Mouse (Mus musculus) lung, adult 18-20 months (tissue): ENCODE results near the gene Tacc3.

Experiments
- DNase-seq, 2 experiments: peaks; one replicate each; pipeline ENCODE4 v3.0.0; 2022; ENCODE audit warnings: mixed read lengths in 2 of 2

Tacc3 gene

DNA sequence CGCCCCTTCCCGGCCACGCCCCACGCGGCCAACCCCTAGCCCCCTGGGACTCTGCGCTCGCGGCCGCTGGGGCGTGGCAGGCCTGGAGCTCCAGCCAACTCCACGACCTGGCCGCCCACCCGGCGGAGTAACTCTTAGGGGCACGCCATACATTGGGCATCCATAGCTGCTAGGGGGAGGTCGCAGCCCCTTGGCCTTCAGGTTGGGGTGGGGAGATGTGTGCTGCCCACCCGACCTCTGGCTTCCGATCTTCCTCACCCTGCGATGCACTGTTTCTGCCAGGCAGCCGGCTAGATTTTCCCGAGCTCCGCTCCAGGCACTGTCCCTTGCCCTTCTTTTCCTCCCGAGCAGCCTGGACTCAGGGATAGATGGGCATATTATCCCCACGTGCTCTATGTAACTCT, 37.8 kb downstream of the Tacc3 start:
- DNase-seq: no peak

DNA sequence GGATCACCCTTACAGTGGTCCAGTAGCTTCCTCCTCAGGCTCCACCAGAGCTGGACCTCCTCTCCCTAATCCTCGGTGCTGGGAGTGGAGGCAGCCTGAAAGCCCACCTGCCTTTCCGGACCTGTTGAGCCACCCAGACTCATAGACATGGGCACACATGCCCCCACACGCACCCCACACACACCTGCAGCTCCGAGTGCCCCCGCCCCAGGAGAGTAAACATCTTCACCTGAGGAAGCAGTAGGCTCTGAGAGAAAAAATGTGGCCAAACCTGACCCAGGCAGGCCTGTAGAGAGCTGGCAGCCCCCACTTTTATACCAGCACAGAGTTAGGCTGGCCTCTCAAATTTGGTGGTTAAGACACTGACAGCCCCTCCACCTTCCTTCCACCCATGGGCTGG, 38.5 kb downstream of the Tacc3 start:
- peak; percentile 83 to 89 for DNase-seq

DNA sequence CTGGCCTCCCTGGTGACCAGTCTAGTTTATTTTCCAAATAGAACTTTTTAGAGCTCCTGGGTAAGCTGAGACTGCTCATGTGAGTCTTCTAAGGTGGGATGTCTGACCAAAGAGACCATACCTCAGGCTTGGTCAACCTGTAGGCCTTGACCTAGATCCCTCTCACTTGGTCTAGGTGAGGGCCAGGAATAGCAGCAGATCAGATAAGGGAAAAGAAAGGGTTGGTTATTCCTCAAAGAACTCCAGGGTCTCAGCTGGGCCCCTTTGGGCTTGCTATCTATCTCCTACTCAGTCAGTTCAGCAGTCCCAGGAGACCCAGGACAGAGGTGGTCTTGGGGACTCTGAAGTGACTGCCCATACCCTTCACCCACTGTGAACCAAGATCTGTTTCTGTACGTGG, 39.6 kb downstream of the Tacc3 start:
- DNase-seq: no peak

DNA sequence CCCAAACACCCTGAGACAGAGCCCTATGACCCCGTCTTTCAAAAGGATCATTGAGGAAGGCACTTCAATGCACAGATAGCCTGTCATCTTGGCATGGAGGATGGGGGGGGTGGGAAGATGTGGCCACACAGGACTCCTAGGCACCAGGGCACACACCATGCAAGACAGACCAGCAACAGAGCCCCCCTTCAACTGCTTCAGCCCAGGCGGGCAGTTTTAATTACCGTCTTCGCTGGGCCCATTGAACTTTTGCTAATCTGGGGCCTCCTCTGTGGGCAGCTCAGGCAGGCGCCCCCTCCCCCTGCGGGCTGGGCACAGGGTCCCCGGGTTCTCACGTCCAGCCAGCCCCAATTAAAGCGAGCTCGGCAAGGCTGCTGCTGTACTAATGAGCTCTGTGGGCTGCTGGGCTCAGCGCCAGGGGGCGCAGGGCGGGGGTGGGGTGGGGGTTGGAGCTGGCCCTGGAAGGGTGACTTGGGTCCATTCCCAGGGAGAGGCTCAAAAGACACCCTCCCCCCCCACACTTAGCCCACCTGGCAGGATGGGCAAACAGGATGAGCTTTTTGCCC, 40.1 kb downstream of the Tacc3 start:
- no peak for DNase-seq

DNA sequence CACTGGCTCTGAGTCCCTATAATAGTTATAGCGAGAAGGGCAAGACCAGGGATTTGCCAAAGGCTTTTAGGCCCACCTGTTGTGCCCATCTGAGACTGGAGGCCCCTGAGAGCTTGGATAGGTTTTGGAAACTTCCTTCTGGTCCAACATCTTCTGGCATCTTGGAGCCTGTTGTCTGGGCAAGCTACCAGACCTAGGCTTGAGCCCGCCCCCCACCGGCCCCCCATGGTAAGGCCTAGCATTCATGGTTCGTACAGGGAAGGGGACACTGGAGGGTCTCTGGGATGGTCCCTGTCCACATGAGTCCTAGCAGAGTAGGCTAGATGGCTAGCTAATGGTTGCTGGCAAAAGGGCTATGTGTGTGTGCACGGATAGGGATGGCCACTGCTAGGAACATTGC, 40.7 kb downstream of the Tacc3 start:
- DNase-seq: no peak

DNA sequence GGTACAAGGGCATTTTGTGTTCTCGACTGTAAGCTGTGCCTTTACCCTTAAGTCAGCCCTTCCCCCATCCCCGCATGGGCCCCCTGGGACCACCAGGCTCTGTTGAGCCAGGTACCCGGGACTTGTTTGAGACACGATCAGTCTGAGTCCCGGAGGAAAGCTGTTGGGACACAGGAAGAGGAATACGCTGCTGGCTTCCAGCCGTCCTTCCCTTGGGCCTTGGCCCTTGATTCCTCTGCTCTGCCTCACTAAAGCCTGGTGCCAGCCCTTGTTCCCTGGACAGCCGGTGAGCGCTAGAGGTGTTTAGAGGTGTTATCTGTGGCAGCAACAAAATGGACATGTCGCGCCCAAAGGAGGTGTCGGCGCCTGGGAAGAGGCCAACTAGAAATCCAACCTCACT, 42.1 kb downstream of the Tacc3 start:
- no peak for DNase-seq

DNA sequence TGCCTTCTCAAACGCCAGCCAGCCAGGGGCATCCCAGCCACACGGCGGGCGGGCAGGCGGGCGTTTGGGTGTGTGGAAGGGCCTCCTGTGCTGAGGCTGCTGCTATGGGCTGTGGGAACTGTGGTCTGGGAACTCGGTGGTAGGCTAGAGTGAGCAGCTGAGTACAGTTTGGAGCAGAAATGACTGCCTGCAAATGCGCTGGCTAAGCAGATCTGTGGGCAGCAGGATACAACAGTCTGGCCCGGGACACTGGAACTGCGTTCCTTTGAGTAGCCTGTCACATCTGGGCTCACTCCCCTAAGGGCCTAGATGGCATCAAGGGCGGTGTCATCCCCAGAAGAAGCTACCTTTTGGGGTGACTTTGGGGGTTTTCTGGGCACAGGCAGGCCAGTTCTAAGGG, 43.9 kb downstream of the Tacc3 start:
- DNase-seq: no peak

DNA sequence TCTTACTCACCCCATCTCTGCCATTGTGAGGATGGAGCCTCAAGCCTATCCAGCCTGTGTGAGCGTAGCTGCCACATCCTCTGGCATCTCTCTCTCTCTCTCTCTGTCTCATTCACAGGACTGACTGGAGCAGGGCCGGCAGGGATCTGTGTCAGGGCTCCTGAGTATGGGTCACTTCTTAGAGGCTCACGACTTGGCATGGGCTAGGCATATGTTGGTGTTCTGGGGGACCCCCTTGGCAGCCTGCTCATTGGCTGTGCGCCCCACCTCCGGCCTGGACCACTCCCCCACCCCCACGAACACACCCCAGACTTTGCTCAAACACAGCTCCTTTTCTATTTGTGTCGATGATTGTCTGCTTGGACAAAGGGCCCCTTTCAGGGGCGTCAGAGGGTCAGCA, 46.1 kb downstream of the Tacc3 start:
- DNase-seq: no peak

DNA sequence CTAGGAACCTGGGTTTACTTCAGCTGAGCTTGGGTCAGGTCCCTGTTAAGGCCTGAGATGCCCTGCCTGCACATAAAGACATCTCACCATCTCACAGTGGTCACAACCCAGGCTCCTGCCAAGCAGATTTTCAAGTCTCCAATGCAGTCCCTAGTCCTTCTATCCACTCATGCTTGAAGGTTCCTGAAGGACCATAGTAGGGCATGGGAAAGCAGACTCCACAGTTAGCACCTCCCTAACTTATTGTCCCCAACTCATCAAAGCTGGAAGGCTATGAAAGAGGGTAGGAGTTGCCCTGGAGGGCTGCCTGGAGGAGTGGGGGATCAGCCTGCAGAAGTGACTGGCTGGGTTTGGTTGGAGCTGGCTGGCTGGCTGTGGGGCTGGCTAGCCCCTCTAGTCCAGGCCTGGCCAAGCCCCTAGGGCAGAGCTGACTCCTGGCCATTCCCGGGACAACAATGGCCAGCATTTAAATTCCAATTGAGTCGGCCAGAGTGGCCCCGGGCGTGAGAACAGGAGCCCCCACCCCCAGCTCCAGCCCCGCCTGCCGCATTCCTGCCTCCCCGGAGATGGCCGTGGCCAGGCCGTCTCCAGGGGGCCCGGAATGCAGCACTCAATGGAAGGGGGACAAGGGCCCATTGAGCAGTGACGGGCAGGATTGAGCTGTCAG, 47.1 kb downstream of the Tacc3 start:
- no peak for DNase-seq

DNA sequence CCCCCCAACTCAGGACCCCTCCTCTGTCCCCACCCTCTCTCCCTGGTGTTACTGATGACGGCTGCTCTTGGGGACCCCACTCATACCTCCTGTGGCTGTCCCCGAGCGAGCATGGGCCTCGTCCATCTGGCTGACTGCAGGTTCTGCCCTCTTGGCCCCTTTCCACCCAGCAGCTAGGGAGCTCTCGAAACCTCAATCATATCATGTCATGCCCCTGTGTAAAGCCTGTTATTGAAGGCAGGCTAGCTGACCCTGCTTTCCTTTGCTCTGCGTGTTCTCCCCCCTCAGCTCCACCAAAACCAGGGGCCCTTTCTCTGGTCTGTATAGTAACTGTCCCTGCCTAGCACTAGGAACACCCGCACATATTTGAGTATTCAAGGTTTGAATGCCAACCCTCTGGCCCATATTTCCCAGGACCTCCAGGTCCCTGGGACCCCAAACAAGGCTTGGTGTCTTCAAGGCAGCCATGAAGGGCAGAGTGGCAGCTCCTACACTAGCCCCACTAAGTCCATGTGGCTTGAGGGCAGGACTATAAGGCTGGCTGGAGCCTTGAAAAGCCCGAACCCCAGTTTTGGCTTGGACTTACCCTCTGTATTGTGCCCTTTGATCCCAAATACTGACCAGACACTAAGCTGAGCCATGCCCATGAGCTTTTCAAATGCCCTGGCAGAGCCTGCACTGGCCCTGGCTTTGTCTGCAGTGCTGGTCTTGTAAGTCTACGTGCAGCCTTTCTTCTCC, 47.9 kb downstream of the Tacc3 start:
- no peak for DNase-seq

DNA sequence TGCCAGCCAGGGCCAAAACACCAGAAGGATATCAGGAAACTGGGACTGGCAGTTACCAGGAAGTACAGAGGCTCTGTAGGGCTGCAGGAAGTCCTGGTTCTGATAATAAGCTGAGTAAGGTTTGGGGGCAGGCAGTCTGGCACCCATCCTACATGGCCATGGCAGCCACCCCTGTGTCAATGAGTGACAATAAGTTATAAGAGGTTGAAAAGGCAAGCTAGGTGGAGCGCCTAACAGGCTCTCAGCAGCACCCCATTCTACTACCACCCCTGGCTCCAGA, 48.4 kb downstream of the Tacc3 start:
- DNase-seq: peak in 1 of 2 experiments; percentile 54

DNA sequence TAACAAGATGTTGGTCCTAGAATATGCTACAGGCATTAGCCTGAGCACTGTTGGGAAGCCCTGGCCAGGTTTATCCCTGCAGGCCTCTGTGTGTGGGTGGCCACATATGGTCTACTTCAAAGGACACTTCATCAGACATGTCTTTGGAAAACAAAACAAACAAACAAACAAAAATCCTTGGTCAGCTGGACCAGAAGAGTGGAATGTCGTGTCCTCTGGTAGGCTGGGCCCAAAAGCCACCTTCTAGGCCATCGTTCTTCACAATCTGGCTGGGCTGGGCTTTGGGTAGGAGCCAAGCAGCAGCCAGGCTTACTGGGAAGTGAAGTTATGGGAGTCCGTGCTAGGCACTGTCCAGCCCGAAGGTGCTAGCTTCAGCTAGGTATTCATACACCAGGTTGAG, 49.2 kb downstream of the Tacc3 start:
- DNase-seq: peak in 1 of 2 experiments; percentile 58

DNA sequence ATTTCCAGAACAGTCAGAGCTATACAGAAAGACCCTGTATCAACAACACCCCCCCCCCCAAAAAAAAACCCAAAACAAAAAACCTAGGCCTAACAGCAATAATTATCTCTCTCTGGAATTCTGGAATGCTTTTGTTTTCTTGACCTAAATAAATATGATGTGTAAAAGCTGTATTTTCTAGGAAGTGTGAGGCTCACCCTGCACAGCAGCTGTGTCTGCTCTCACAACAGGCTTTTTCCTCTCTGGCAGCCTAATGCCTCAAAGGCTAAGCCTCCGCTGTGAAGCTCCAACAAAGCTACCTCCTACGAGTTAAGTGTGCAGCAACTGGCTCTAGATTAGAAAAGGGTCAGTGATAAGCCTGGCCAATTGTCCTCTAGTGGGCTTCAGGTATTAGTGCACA, 51.1 kb downstream of the Tacc3 start:
- no peak for DNase-seq

DNA sequence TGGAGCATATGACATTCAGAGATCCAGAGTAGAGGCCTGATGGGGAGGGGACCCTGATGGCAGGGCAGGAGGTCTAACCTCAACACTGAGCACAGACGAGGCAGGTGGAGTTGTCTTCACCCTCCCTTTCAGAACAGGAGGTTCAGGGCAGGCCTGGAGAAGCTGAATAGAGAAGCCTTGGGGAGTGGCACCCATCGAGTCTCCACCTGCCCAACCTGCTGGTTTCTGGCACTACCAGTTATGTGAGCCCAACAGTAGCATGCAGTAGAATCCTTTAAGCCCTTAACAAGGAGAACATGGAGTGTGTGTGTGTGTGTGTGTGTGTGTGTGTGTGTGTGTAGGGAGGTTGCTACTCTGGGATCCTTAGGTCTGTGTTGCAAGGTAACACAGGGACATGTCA, 54.6 kb downstream of the Tacc3 start:
- DNase-seq: peak in 1 of 2 experiments; percentile 50

DNA sequence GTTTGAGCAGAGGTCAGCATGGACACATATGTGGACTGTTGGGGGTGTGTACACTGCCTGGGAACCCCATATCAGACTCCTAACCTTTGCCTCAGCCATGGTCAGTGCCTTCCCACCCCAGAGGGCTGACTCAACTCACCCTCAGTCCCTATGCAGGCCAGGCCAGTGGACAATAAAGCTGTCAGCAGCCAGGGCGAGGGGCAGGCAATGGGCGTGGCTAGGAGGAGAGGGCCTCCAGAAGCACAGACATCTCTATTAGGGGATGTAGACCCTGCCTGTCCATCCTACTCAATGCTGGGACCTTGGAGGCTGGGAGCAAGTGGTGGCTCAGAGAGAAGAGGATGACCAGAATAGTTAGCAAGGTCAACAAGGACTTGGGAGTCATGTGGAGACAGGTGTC, 57.3 kb downstream of the Tacc3 start:
- no peak for DNase-seq

DNA sequence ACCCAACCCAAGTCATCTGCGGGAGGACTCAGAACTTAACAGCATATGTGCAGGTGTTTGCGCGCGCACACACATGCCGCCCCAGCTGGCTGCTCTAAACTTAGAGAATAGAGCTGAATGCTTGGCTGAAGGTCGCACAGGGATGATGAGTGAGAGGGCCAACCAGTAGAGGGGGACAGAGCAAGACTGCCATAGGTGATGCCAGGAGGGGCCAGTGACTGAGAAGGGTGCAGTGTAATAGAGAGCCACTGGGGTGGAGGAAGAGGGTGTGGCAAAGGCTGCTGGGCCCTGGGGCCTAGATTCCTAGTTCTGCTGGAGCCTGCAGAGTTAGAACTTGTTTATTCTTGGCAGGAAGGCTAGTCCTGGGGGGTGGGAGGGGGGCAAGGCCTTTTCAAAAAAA, 58.5 kb downstream of the Tacc3 start:
- DNase-seq: peak in 1 of 2 experiments; percentile 52

DNA sequence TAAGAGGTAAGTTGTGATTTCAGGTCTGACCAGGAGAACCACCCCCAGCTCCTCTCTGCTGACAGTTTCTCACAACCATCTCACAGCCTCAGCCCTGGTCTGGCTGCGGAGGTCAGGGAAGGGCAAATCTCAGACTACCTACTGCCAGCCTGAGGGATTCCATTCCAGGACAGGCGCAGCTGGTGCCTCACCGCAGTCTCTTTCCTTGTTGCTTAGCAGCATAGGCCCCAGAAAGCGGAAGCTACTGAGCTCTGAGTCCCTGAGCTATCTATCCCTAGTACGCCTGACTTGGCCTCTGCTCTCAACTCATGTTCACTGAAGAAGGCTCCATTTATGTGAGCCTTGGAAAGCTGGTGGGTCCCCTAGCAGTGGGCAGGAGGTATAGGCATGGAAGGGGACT, 60.5 kb downstream of the Tacc3 start:
- DNase-seq: no peak

DNA sequence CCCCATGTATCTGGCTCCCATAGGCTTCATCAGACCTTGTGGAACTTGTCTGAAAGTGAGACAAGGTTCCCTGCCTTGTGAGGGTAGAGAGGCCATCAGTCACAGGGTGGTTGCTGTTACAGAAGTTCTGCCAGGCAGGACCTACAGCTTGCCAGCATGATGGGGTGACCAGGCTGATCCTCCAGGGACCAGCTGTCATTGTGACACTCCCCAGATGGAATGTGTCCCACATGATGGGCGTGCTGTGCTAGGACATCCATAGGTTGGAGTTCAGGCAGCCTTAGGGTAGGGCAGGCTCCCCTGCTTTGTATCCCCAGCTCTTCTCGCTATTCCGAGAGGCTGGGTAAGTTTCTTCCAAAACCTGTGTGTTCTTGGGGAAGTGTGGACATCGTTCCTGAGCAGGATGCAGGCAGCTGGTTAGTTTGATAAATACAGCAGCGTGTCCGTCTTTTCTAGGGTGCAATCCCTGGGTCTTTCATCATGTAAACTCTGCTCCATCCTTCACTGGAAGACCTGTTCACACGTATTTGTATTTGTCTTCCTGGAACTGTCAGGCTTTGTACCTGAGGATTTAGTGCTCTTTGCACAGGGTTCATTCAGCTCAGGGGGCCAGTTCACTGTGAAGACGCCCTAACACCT, 63.0 kb downstream of the Tacc3 start:
- no peak for DNase-seq

DNA sequence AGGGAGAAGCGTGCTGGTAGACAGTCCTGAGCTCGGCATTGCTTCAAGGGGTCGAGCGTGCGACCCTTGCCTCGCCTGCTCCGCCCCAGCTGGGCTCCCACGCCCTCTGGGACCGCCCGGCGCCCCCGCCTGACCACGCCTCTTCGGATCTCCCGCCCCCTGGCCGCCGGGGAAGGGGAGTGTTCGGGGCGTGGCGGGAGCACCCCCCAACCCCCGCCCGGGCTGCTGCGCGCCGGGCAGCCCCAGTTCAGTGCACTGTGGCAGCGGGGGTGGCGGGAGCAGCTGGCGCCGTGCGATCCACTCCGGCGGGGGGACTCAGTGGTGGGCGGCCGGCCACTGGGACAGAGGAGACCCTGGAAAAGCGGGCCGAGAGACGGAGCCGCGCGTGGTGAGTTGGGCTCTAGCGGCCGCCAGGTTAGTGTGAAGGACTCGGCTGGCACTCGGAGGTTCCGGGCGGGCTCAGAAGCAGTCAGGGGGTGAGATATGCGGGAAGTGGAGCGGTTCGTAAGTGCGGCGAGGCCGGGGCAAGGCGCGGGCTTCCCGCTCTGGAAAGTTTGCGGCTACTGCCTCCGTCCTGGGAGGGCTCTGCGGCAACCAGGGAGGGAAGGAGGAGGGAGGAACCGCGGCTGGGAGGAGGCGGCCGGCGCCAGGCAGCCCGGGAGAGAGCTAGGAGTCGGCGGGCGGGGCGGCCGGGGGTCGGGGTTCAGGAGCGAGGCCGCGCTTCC, 63.8 kb downstream of the Tacc3 start, which contains the start of gene Fgfr3:
Gene Fgfr3 (plus strand): TSS at position 134 of the 725 bp plus-strand sequence.
- peak; percentile 83 to 86 for DNase-seq

DNA sequence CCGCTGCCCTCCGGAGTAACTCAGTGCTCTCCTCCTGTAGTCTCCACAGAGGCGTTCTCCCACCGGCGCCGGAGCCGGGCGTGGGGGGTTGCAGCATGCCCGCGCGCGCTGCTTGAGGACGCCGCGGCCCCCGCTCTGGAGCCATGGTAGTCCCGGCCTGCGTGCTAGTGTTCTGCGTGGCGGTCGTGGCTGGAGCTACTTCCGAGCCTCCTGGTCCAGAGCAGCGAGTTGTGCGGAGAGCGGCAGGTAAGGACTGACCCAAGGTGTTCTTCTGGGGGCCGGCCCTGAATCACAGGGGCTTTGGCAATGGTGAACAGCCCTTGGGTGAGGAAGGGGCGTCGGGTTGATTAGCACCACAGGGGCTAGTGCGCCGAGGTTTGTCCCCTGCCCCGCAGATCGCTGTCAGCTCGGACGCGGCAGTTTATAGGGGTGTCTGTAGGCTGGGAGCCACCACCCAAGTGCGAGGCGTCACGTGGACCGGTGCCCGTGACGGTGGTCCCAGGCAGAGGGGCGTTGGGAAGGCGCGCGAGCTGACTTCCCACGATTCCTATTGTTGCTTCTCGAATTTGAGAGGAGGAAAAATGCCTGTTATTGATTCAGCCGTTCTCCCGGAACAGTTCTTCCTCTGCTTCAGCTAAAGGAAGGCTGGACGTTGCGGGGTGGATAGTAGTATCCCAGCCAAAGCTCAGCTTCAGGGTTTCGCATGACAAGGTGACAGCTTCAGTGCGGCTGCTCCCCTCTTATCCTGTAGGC, 64.5 kb downstream of the Tacc3 start:
- DNase-seq: no peak

DNA sequence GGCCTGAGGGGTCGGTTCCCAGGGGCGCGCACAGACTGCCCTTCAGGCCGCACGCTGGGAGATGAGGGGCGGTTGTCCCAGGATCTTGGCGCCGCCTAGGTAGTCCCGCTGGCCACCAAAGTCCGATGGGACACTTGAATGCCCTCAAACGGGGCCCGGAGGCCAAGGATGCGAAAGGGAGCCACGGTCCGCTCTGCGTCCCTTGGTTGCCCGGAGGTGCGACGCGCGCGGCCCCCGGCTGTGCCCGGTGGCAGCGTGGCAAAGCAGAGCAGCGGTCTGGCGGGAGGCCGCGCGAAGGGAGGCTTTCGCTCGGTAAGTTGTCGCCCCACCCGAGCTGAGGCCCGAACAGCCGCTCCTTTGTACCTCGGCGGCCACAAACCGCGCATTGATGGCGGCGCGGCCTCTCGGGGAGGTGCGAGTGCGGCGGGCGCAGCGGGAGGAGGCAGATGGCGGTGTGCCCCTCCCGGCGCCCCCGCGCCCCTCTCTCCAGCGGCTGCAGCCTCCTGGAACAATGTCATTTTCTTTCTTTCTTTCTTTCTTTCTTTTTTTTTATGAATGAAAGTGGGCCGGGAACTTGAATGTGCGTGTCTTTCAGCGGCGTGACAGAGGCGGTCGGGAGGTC, 65.2 kb downstream of the Tacc3 start:
- peak; percentile 36 to 47 for DNase-seq
